Mouse (Mus musculus): Measurements from ENCODE around the gene Olfr92. TPM values are rescaled to one million over a fixed set of nuclear protein-coding genes. Genes with fewer than 3 reads are reported as not detected.
"Not testable (repeated sequence)": the region's sequence is repeated elsewhere in the genome, so short reads cannot be mapped to it uniquely, and the experiment has no call there.

Olfr92 gene
- not detected for total RNA-seq (2021)

GRCm38 (mm10) chr17:37119988-37120387 is at the start of gene Olfr92:
Gene Olfr92, minus strand, starts transcription at chr17:37120088.
- intact Hi-C loops (cut with DNase I): no loop called here
- no peak for DNase-seq

DNA sequence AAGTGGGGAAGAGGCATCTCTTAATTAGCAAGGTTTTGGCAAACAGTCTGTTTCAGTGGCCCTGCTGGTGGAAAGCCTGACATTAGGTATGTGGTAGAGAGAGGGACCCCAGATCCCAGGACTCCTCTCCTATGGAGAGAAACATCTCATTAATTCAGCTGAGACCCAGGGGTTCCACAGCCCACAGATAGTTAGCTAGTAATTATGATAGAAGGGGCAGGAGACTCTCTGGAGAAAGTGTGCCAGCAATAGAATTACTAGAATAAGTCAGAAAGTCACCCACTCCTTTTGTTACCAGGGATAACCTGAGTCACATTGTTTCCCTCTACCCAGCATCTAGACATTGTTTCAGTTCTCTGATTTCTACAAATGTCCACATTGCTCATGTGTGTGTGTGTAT is 41.5 kb upstream of the Olfr92 start, which contains the start of gene Olfr93:
Gene Olfr93 (minus strand): TSS at position 101 of the 400 bp plus-strand sequence.
- DNase-seq: no peak
- intact Hi-C loops (cut with DNase I): no loop called here

GRCm38 (mm10) chr17:37131366-37131765 is 11.5 kb upstream of the Olfr92 start:
- intact Hi-C loops (cut with DNase I); DNase-seq: not testable (repeated sequence)

DNA sequence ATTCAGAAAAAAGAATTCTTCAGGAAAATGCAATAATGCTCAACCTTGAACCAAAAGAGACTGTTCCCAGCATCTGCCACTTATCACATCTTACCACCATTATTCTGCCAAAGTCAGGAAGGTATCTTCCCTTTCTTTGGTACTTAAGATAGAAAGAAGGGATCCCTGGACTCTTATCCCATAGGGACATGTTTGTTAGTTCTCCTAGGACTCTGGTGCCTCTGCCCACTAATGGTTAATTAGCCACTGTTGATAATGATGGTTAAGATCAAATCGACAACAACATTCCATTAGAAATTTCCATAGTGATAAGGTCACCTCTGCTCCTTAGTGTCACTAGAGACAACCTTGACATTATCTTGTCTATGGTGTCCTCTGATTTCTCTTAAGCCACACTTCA is 21.7 kb downstream of the Olfr92 start, which contains the start of gene Olfr91:
Gene Olfr91 (minus strand): TSS at position 101 of the 400 bp plus-strand sequence.
- intact Hi-C loops (cut with DNase I): no loop called here
- no peak for DNase-seq

DNA sequence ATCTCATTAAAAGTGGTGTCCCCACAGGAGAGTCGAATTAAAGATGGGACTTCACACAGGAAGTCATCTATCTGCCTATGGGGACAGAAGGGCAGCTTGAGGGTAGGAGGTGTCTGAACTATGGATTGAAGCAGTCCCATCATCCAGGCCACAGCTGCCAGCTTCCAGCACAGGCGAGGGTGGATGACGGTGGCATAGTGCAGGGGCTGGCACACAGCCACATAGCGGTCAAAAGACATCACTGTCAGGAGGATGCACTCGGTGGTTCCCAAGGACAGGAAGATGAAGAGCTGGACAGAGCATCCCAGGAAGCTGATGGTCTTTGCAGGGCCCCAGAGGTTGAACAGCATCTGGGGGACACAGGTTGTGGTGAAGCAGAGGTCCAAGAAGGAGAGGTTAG is 26.6 kb downstream of the Olfr92 start:
- no peak for DNase-seq

DNA sequence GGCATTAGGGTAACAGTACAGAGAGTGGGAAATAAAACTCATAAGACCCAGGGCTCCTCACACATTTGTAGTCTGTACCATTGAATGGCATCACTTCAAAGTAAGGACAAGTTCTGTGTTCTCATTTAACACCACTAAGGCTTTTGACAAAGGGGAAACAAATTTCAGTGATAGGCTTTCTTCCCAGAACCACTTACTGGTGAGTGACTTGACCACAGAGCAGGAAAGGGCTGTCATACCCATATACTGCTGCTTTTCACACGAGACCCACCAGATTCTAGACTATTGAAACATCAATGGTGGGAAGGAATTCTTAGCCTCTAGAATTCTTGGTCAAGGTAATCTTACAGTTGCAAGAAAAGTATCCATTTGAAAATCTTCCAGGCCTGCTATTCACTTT is 27.7 kb downstream of the Olfr92 start:
- no peak for DNase-seq
- intact Hi-C loops (cut with DNase I): no loop called here

More for the DNA sequence above, 26.6 kb downstream of the Olfr92 start:
- intact Hi-C loops (cut with DNase I): no loop called here

DNA sequence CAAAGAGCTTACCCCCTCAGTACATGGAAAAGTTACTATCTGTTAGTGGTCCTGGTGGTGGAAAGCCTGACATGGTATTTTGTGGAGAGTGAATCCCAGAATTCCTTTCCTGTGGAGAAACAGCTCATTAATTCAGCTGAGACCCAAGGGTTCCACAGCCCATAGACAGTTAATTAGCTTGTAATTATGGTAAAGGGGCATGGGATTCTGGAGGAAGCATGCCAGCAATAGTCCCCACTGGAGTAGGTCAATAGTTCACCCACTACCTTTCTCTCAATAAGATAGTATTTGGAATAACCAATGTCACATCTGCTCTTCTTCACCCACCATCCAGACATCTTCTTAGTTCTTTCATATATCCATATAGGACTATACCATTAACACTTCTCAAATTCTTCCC is 31.5 kb downstream of the Olfr92 start, which contains the start of gene Olfr90:
Gene Olfr90 (minus strand): TSS at position 101 of the 400 bp plus-strand sequence.
- intact Hi-C loops (cut with DNase I): no loop called here
- no peak for DNase-seq

DNA sequence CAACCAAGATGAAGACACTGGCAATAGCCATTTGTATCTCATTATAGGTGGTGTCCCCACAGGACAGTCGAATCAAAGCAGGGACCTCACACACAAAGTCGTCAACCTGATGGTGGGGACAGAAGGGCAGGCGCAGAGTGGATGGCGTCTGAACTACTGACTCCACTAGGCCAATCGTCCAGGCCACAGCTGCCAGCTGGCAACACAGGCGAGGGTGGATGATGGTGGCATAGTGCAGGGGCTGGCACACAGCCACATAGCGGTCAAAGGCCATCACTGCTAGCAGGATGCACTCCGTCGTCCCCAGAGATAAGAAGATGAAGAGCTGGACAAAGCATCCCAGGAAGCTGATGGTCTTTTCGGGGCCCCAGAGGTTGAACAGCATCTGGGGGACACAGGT is 34.3 kb downstream of the Olfr92 start:
- intact Hi-C loops (cut with DNase I): no loop called here
- no peak for DNase-seq

DNA sequence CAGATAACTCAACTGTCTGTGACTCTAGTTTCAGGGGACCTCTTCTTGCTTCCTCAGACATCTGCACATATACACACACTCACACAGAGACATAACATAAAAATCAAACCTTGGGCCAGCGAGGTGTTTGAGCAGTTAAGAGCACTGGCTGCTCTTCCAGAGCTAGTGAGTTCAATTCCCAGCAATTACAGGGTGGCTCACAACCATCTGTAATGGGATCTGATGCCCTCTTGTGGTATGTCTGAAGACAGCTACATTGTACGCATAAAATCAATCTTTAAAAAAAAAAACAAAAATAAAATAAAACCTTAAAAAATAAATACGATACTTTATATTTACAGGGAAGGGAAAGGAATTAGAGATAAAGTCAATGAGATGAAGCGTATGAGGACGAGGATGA is 35.3 kb downstream of the Olfr92 start:
- no peak for DNase-seq

DNA sequence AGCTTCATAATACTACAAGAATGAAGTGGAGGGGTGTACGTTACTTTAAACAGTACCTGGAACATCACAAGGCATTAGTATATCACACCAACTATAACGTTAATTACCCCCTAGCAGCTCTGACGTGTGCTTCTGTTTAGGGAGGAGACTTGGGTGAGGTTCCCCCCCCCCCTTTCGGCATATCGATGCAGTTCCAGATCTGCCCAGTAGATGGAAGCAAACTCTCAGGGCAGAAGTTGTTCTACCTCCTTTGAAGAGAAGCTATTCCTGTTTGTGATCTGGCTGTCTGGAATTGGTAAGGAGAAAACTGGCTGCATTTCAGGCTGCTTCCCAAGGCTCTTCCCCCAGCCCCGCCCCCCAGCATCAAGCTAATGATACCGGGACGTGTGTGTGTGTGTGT is 36.6 kb downstream of the Olfr92 start:
- peak; percentile 45 to 76 for DNase-seq
- intact Hi-C loops (cut with DNase I): loop anchor here (1.0 kb wide), 1 partner anchor 120 kb away; no protein-coding TSS in a partner anchor

More for the DNA sequence above, 35.3 kb downstream of the Olfr92 start:
- intact Hi-C loops (cut with DNase I): no loop called here

- intact Hi-C loops (cut with DNase I): no loop called here
- no peak for DNase-seq
These were observed 38.2 kb downstream of the Olfr92 start for GRCm38 (mm10) chr17:37081659-37082058.

DNA sequence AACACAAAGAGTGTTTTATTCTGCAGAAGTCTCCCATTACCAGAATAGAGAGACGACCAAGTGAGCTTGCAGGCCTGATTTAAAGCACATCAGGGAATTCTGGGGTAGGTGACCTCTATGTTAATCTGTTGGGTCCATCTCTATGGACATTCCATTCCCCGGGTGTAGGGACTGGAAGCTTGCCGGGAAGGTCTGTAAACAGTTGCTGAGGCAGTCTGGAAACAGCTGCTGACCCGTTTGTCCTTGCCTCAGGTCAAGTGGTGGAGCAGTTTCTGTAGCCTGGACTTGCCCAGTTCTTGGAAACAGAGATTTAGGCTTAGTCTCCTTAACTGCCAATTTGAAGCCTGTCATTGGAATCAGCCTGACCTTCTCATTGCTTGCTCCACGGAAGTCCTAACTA is 39.8 kb downstream of the Olfr92 start:
- intact Hi-C loops (cut with DNase I): no loop called here
- peak; percentile 43 to 51 for DNase-seq

DNA sequence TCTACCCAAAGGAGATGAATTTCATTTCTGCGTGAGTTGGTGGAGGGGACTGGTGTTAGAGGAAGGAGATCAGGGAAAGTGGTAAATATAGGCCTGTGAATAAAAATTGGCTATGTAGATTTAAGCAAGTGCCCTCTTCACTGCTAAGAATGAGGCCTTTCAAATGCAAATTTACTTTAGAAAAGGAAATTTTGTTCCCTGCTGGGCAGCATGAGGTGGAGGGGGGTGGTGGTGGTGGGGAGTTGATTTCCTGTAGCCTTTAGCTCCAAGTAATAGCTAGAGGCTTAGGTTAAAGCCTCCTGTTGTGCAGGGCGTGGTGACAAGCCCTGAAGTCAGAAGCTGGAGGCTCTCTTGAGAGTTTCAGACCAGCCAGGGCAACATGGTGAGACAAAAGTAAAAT is 40.9 kb downstream of the Olfr92 start:
- DNase-seq: no peak
- intact Hi-C loops (cut with DNase I): no loop called here

GRCm38 (mm10) chr17:37078193-37078592 is 41.7 kb downstream of the Olfr92 start:
- intact Hi-C loops (cut with DNase I): no loop called here

DNA sequence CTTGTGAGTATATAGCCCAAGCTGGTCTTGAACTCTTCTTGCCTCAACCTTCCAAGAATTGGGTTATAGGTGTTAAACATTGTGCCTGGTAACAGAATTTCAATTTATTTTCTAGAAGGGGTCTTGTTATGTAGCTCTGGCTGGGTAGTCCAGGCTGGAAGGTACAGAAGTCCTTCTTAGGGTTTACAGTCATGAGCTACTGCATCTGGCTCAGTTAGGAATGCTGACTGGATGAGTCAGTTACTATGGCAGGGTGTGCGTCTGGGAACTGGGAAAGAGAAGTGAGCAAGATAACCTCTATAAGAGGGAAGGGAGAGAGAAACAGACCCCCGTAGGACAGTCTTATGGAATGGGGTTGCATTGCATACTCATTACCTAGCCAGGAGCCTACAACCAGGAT is 44.1 kb downstream of the Olfr92 start:
- intact Hi-C loops (cut with DNase I): no loop called here

More at GRCm38 (mm10) chr17:37078193-37078592, 41.7 kb downstream of the Olfr92 start:
- no peak for DNase-seq

DNA sequence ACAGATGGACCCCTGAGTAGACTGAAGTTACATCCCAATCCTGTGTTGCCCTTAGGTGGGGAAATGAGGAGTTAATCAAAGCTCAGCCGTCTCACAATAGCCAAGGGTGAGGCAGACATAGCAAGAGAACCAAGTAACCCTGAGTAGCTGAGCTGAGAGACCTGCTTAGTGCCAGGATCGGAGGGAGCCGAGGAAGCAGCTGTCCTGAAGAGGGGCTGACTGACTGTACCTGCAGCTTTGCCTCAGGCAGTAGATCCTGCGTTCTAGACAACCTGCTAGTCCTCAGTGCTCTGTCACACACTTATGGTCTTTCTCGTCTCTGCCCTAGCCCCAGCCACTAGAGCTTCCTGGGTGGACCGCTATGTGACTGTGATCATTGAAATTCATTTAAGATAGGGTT is 44.7 kb downstream of the Olfr92 start:
- intact Hi-C loops (cut with DNase I): no loop called here
- no peak for DNase-seq

More for the DNA sequence above, 44.1 kb downstream of the Olfr92 start:
- no peak for DNase-seq

DNA sequence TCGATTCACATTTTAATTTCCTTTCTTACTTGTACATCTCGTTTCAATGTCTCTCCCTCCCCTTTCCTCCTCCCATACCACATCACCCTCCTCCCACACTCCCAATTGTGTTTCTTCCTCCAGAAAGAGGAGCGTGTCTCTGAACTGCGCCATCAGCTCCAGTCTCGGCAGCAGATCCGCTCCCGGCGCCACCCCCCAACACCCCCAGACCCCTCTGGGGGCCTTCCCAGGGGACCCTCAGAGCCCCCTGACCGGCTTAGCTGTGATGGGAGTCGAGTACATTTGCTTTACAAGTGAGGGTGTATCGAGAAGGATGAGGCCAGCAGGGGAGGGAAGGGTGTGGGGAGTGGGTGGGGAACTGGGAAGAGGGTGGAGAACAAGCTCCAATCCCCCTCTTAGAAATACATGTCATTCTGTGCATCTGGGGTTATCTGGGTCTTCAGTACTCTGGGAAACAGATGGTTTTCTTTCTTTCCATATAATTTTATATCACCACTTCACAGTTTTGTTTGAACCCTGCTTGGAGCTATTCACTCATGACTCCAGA is 47.1 kb downstream of the Olfr92 start:
- no peak for DNase-seq
- intact Hi-C loops (cut with DNase I): no loop called here

GRCm38 (mm10) chr17:37072080-37072729 is 47.7 kb downstream of the Olfr92 start:
- intact Hi-C loops (cut with DNase I): no loop called here
- no peak for DNase-seq

GRCm38 (mm10) chr17:37070121-37070520 is 49.8 kb downstream of the Olfr92 start:
- DNase-seq: no peak
- intact Hi-C loops (cut with DNase I): no loop called here

GRCm38 (mm10) chr17:37067861-37068260 is 52.0 kb downstream of the Olfr92 start:
- intact Hi-C loops (cut with DNase I): no loop called here

DNA sequence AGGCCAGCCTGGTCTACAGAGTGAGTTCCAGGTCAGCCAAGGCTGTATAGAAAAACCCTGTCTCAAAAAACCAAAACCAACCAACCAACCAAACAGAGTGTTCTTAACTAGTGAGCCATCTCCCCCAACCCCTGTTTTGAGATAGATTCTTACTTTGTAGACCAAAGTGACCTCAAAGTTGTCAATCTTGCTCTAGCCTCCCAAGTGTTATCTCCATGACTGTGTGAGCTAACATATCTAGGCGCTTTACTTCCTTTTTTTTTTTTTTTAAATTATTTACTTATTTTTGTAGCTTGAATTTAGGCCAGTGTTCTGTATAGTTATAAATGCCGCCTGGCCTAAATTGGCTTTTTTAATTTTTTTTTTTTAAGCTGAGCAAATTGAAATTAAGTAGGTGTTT is 53.9 kb downstream of the Olfr92 start:
- intact Hi-C loops (cut with DNase I): no loop called here
- DNase-seq: no peak

More at GRCm38 (mm10) chr17:37067861-37068260, 52.0 kb downstream of the Olfr92 start:
- no peak for DNase-seq

All from heart, postnatal 10 days (tissue).